Mouse (Mus musculus) midbrain, embryonic 11.5 days (tissue): ENCODE measurements around the gene Gstt1. TPM values are rescaled to one million over a fixed set of nuclear protein-coding genes. Genes with fewer than 3 reads are reported as not detected.
A peak's percentile ranks its signal among the peaks of the same experiment; 100 is the strongest.

Experiments used
- ATAC-seq: fragments of 200-750 bp; cut with Nextera tagmentation; 2 replicates; pipeline ENCODE4 v1.8.0; 2017; ENCODE audit warnings: moderate TSS enrichment, moderate library complexity; ENCODE audit not compliant: low FRiP score
- DNase-seq: peaks from one replicate; pipeline ENCODE4 v3.0.0; 2015; ENCODE audit warnings: low spot score; ENCODE audit errors: missing footprints
- H3K27ac ChIP-seq: fragments of 300-500 bp; sonication (generic); 2 replicates; pipeline ENCODE4 v1.5.1; 2014; ENCODE audit warnings: low read depth, low read length
- H3K27me3 ChIP-seq: fragments of 300-500 bp; sonication (generic); 2 replicates; pipeline ENCODE4 v1.6.1; 2014; ENCODE audit warnings: mild to moderate bottlenecking, low read length, moderate library complexity, mixed read lengths; ENCODE audit not compliant: control insufficient read depth, insufficient read depth
- H3K36me3 ChIP-seq: fragments of 300-500 bp; sonication (generic); 2 replicates; pipeline ENCODE4 v1.6.1; 2014; ENCODE audit warnings: mild to moderate bottlenecking, low read length, moderate library complexity, mixed read lengths; ENCODE audit not compliant: control insufficient read depth, insufficient read depth
- H3K4me1 ChIP-seq: fragments of 300-500 bp; sonication (generic); 2 replicates; pipeline ENCODE4 v1.6.1; 2014; ENCODE audit warnings: low read length; ENCODE audit not compliant: control insufficient read depth, insufficient read depth
- H3K4me2 ChIP-seq: fragments of 300-500 bp; sonication (generic); 2 replicates; pipeline ENCODE4 v1.6.1; 2014; ENCODE audit warnings: mild to moderate bottlenecking, moderate library complexity
- H3K4me3 ChIP-seq: fragments of 300-500 bp; sonication (generic); 2 replicates; pipeline ENCODE4 v1.5.1; 2014; ENCODE audit warnings: low read depth, low read length
- H3K9ac ChIP-seq: fragments of 300-500 bp; sonication (generic); 2 replicates; pipeline ENCODE4 v1.6.1; 2014; ENCODE audit warnings: low read length
- H3K9me3 ChIP-seq: fragments of 300-500 bp; sonication (generic); 2 replicates; pipeline ENCODE4 v1.6.1; 2016; ENCODE audit warnings: low read length; ENCODE audit not compliant: control insufficient read depth
- WGBS: fragments of 180-500 bp; shearing (Covaris S2); extraction: QIAGEN DNeasy Blood & Tissue Kit; methylation state at CpG from one replicate; pipeline ENCODE4 v1.1.7; 2014; 5-methylcytosine and 5-hydroxymethylcytosine counted together
- polyA plus RNA-seq: library from polyadenylated mRNA; unstranded; fragments of >200 nt; fragmentation: Nextera tagmentation; extraction: Ambion mirVana; gene quantifications from 2 replicates; pipeline ENCODE4 v1.2.1, GENCODE M21; 2014

Gstt1 gene
- polyA plus RNA-seq, 1 experiment from 2014 or later = 6.1 TPM

DNA sequence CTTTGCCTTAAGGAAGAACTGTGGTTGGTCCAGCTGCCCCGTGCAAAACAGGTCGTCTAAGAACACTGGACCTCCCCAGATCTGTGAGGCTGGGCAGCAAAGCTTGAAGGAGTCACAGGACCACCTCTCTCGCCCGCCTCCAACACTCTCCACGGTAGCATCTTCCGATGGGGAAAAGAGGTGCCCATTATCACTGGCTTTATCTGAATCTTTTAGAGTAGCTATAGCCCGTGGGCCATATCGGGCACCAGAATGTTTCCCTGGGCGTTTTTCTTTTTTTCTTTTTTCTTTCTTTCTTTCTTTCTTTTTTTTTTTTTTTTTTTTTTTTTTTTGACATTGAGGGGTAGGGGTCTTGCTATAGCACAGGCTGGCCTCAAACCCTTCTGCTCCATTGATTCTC is 36.3 kb upstream of the Gstt1 start:
- peak overlapping the region; percentile 63 for H3K4me2 ChIP-seq
- WGBS = 14% methylated on average over 9 of the region's 9 CpGs
- ATAC-seq (no peak), DNase-seq (no peak)
- H3K9ac ChIP-seq = peak overlapping the region; percentile 43
- H3K27ac ChIP-seq = no peak overlapping the region
- peaks cover 8% of the 10 kb centered on the region; the same call in 1 of the 2 replicates for H3K27me3 ChIP-seq
- H3K4me1 ChIP-seq = peaks cover 18% of the 10 kb centered on the region
- no peaks in the 10 kb centered on the region for H3K9me3 ChIP-seq
- no peaks in the 10 kb centered on the region for H3K36me3 ChIP-seq
- peak overlapping the region; percentile 34 for H3K4me3 ChIP-seq

DNA sequence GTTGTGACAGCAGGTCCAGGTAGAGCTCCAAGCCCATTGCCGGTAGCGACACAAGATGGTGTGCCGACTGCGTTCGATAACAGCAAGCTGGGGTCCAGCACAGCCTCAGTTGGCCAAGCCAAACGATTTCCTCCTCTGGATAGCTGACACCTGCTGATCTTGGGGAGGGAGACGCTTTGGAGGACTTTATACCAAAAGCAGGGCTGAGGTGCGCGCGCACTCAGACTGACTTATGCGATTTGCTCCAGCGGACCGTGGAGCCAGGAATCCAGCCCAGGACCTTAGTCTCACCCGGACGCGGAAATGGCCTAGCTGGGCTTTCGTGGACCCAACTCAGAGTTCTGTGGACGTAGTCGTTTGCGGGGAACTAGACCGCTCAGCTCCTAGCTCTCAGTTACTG is 35.9 kb upstream of the Gstt1 start:
- Histone ChIP-seq H3K4me3 (peak overlapping the region; percentile 34), H3K27me3 (peaks cover 8% of the 10 kb centered on the region; the same call in 1 of the 2 replicates), H3K9me3 (no peaks in the 10 kb centered on the region), H3K4me1 (peaks cover 18% of the 10 kb centered on the region), H3K9ac (peak overlapping the region; percentile 43), H3K36me3 (no peaks in the 10 kb centered on the region), H3K27ac (no peak overlapping the region), H3K4me2 (peak overlapping the region; percentile 63)
- 3% methylated on average over 21 of the region's 21 CpGs for WGBS
- DNase-seq = peak; percentile 97
- ATAC-seq = no peak

DNA sequence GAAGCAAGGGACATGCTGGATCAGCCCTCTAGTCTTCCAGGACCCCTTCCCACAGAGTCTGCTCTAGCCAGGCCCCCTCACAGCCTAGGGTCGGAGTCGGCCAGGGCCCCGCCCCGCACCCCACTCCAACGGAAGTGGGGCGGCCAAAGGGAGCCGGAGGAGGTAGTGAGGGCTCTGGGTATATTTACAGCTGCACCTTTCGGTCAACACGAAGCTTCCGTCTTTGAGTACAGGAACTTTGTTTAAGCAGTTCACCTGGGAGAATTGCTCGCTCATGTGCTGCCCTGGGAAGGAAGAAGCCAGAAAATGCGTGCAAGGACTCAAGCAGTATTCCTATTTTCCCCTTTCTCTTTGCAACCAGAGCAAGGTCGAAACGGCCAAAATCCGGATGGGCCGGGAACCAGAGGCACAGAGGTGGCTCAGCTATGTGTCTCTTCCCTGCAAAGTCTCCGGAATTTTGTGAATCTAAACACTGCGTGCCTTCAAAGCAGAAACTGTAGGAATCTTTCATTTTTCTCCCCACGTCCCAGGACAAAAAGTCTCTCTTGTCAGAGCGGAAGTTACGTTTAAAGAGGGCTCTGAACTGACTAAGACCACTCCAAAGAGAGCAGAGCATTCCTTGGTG is 35.2 kb upstream of the Gstt1 start:
- Histone ChIP-seq H3K4me3 (peak overlapping the region; percentile 34; the same call in 1 of the 2 replicates), H3K4me2 (peak overlapping the region; percentile 63), H3K9ac (peak overlapping the region; percentile 18; the same call in 1 of the 2 replicates), H3K36me3 (no peaks in the 10 kb centered on the region), H3K4me1 (peaks cover 18% of the 10 kb centered on the region), H3K27ac (no peak overlapping the region), H3K27me3 (peaks cover 8% of the 10 kb centered on the region; the same call in 1 of the 2 replicates), H3K9me3 (no peaks in the 10 kb centered on the region)
- ATAC-seq (no peak), DNase-seq (peak; percentile 92)
- 20% methylated on average over 21 of the region's 21 CpGs for WGBS

DNA sequence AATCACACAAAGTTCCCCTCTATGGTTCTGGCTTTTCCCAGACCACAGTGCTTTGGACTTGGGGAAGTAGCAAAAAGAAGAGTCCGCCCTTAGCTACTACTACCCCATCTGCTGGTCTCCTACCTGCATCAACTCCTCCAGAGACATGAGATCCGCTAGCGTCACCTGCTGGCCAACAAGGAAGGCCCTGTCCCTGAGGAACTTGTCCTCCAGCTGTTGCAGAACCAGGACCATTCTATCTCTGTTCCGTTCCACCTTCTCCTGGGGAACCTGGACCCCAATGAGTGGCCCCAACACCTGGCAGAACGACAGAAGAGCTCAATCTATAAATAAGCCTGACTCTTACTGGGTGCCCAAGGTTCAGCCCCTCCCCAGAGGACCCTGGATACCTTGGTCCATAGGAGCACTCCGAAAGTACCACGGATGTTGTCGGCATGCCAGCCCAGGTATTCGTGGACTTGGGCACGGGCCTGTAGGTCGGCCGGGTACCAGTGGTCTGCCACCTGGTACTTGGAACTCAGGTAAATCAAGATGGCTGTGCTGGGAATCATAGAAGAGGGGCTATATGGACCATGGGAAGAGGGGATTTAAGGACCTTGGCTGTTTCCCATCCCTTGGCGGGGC is 34.0 kb upstream of the Gstt1 start:
- Histone ChIP-seq H3K4me3 (no peak overlapping the region), H3K9me3 (no peaks in the 10 kb centered on the region), H3K27ac (no peak overlapping the region), H3K36me3 (no peaks in the 10 kb centered on the region), H3K9ac (no peak overlapping the region), H3K4me2 (no peak overlapping the region), H3K4me1 (peaks cover 13% of the 10 kb centered on the region), H3K27me3 (peaks cover 8% of the 10 kb centered on the region; the same call in 1 of the 2 replicates)
- peak; percentile 75 for DNase-seq
- 65% methylated on average over 13 of the region's 13 CpGs for WGBS
- ATAC-seq = no peak

DNA sequence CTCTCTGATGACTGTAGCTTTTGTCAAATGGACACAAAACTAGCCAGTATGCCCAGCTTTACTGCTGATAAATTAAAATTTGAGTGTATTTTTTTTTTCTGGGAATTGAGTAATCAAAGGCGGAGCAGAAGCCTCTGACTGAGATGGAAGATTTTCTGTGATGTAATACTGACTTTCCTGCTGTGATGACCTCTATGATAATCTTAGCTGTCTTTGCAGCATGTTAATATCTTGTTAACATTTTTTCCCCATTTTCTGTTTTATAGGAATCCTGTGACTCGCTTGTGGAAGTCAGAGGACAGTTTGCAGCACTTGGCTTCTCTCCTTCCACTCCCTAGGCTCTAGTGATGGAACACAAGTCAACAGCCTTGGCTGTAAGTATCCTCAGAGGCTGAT is 31.9 kb upstream of the Gstt1 start:
- DNase-seq = no peak
- no peak overlapping the region for H3K4me2 ChIP-seq
- peaks cover 8% of the 10 kb centered on the region; the same call in 1 of the 2 replicates for H3K4me1 ChIP-seq
- 89% methylated on average over 2 of the region's 2 CpGs for WGBS
- no peaks in the 10 kb centered on the region for H3K9me3 ChIP-seq
- no peaks in the 10 kb centered on the region for H3K36me3 ChIP-seq
- peaks cover 7% of the 10 kb centered on the region; the same call in 1 of the 2 replicates for H3K27me3 ChIP-seq
- no peak overlapping the region for H3K4me3 ChIP-seq
- no peak overlapping the region for H3K27ac ChIP-seq
- ATAC-seq = no peak
- H3K9ac ChIP-seq = no peak overlapping the region

DNA sequence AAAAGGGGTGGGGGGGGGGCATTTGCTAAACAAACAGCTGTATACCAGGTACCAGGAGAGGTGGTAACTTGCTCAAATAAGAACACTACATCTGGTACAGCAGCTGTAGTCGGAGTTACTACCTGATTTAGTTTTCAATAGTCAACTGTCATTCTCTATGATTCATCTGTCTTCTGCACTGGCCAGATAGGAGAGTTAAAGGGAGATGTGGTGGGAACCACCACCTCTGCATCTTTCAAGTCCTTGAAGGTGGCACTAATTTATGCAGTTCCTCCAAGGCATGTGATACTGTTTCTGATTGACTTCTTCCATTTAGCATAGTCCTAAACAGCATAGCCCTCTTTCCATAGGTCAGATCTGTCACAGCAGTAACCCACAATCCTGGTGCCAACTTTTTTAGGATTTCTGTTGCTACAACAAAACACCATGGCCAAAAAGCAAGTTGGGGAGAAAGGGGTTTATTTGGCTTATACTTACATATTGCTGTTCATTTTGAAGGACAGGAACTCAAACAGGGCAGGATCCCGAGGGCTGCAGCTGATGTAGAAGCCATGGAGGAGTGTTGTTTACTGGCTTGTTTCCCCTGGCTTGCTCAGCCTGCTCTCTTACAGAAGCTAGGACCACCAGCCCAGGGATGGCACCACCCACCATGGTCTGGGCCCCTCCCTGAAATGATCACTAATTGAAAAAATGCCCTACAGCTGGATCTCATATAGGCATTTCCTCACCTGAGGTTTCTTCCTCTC is 31.3 kb upstream of the Gstt1 start:
- H3K36me3 ChIP-seq = no peaks in the 10 kb centered on the region
- no peak for ATAC-seq
- no peak overlapping the region for H3K9ac ChIP-seq
- H3K4me1 ChIP-seq = peaks cover 7% of the 10 kb centered on the region; the same call in 1 of the 2 replicates
- H3K4me2 ChIP-seq = no peak overlapping the region
- H3K27me3 ChIP-seq = peaks cover 4% of the 10 kb centered on the region; the same call in 1 of the 2 replicates
- WGBS = 94% methylated on average over 2 of the region's 2 CpGs
- H3K27ac ChIP-seq = no peak overlapping the region
- H3K4me3 ChIP-seq = no peak overlapping the region
- DNase-seq = no peak
- H3K9me3 ChIP-seq = no peaks in the 10 kb centered on the region

DNA sequence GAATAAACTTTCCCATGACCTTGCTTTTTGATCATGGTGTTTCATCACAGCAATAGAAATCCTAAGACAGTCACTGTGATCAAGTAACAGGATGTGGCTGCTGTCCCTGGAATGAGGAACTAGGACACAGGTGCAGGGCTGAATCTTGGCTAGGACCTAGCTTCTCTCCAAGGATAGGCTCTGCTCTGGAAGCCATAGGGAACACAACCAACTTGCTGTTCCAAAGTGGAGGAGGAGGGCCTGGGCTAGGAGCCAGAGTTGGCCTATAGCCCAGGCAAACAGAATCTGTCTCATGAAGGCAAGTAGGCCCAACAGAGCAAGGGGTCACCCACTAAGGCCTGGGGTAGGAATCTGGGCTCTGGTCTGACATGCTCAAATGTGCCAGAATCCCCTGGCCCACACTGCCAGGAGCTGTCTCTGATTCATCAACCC is 30.1 kb upstream of the Gstt1 start:
- Histone ChIP-seq H3K4me3 (no peak overlapping the region), H3K27ac (no peak overlapping the region), H3K9me3 (no peaks in the 10 kb centered on the region), H3K4me2 (no peak overlapping the region), H3K27me3 (no peaks in the 10 kb centered on the region; the same call in 1 of the 2 replicates), H3K9ac (no peak overlapping the region), H3K36me3 (no peaks in the 10 kb centered on the region), H3K4me1 (peaks cover 2% of the 10 kb centered on the region; the same call in 1 of the 2 replicates)
- ATAC-seq (no peak), DNase-seq (no peak)

DNA sequence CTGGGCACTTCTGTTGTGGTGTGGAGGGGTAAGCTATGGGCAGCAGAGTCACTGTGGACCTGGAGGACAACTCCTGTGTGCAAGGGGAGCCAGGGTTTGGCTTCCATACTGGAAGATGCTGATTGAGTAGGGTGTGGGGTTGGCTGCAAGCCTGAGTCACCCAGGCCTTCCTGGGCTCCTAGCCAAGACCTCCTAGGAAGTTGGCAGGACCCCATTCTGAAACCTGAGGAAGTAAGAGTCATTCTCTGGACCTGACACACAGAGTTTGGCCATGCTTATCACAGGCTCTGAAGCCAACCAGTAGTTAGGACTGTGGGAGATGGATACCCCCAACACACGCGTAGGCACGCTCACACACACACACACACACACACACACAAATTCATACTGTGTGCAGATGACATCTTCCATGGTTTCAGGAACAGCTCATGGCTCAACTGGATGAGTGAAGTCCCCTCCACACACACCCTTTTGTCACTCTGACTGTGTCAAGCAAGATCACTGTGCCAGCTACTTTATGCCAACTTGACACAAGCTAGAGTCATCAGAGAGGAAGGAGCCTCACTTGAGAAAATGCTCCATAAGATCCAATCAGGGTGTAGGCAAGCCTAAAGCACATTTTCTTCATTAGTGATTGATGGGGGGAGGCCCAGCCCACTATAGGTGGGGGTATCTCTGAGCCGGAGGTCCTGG is 29.4 kb upstream of the Gstt1 start:
- H3K4me3 ChIP-seq = no peak overlapping the region
- WGBS = 86% methylated on average over 4 of the region's 4 CpGs
- no peak for ATAC-seq
- no peak overlapping the region for H3K9ac ChIP-seq
- H3K36me3 ChIP-seq = no peaks in the 10 kb centered on the region
- no peak for DNase-seq
- no peaks in the 10 kb centered on the region for H3K27me3 ChIP-seq
- no peaks in the 10 kb centered on the region for H3K4me1 ChIP-seq
- no peak overlapping the region for H3K27ac ChIP-seq
- H3K9me3 ChIP-seq = no peaks in the 10 kb centered on the region
- no peak overlapping the region for H3K4me2 ChIP-seq
